Mouse (Mus musculus) thymus, adult 2 months (tissue): ENCODE results near the gene Ppp1r3e. TPM values are rescaled to one million over a fixed set of nuclear protein-coding genes. Genes with fewer than 3 reads are reported as not detected.

Experiments
- DNase-seq: peaks from one replicate; pipeline ENCODE4 v3.0.0; 2021
- H3K27ac ChIP-seq: fragments of 200-500 bp; 2 replicates; pipeline ENCODE4 v1.5.1; 2012; ENCODE audit warnings: low read length, control low read depth; ENCODE audit not compliant: control insufficient read depth, insufficient read depth
- H3K27me3 ChIP-seq: fragments of 200-500 bp; 2 replicates; pipeline ENCODE4 v1.6.1; 2012; ENCODE audit warnings: mild to moderate bottlenecking, low read length, moderate library complexity, mixed read lengths; ENCODE audit not compliant: control insufficient read depth, insufficient read depth
- H3K36me3 ChIP-seq: fragments of 200-500 bp; 2 replicates; pipeline ENCODE4 v1.6.1; 2012; ENCODE audit warnings: mild to moderate bottlenecking, low read length, moderate library complexity; ENCODE audit not compliant: control insufficient read depth, insufficient read depth
- H3K4me1 ChIP-seq: fragments of 200-500 bp; replicated peaks from 2 replicates; pipeline ENCODE4 v1.6.1; 2012; ENCODE audit warnings: low read length; ENCODE audit not compliant: control insufficient read depth, insufficient read depth
- H3K4me3 ChIP-seq: fragments of 200-500 bp; 2 replicates; pipeline ENCODE4 v1.5.1; 2012; ENCODE audit warnings: mild to moderate bottlenecking, low read length, control low read depth, moderate library complexity; ENCODE audit not compliant: control insufficient read depth, insufficient read depth
- CTCF ChIP-seq: fragments of 200-500 bp; IDR thresholded peaks from 2 replicates; pipeline ENCODE4 v1.5.1; 2012; ENCODE audit warnings: mild to moderate bottlenecking, control low read depth, low read length, moderate library complexity, borderline replicate concordance; ENCODE audit not compliant: control insufficient read depth, poor library complexity, insufficient read depth; ENCODE audit errors: extremely low read depth
- POLR2A ChIP-seq: fragments of 200-500 bp; IDR thresholded peaks from 2 replicates; pipeline ENCODE4 v1.6.1; 2012; ENCODE audit warnings: mild to moderate bottlenecking, low read length, control low read depth, moderate library complexity; ENCODE audit not compliant: control insufficient read depth, poor library complexity, insufficient read depth; ENCODE audit errors: extremely low read depth
- WGBS: fragments of 180-500 bp; shearing (Covaris S2); methylation state at CpG from one replicate; pipeline ENCODE4 v1.1.7; 2018; 5-methylcytosine and 5-hydroxymethylcytosine counted together
- polyA plus RNA-seq: library from polyadenylated mRNA; depleted of rRNA; stranded (reverse); fragments of >200 nt; gene quantifications from 2 replicates; pipeline ENCODE4 v1.2.3, GENCODE M21; 2012

The Ppp1r3e gene
- polyA plus RNA-seq, 1 experiment: 14.3 TPM

DNA sequence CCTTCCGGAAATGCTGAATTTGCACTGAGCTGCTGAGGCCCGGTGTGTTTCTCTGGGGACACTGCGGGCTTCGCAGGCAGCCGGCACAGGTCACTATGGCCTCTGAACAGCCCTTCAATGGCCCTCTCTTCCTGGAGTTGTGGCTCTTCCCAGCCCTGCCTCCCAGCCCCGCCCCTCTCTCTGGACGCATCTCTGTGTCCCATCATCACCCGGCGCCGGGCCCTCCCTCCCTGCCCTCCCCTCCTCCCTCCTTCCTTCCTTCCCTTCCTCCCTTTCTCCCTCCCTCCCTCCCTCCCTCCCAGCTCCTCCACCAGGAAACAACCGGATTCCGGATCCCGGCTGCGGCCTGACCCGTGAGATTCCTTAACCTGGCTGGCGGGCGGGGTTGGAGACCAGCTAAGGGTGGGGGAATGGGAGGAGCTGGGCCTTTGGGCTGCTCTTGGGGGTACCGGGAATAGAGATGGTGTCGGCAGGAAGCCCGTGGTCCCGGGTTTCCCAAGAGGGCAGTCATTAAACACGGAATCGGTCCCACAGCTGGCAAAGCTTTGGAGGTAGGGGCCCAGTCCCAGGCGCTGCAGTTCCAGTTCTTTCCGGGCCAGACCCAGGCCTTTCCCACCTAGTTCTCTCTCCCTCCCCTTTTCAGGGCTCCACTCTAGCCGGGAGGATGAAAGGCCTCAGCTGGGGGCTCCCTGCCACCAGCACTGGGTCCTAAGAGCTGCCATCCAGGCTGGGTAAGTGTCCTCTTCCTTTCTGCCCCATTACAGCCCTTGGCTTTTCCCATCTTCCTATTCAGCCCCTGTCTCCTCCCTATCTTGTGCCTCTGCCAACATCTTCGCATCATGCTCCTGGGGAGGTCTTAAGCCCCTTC lies 6.0 kb upstream of the Ppp1r3e start, which contains the start of the genes Bcl2l2 and Gm20521:
Gene Bcl2l2, plus strand, starts transcription at position 224 of the 868 bp plus-strand sequence.
Gene Gm20521, plus strand, starts transcription at position 288 of the 868 bp plus-strand sequence.
- no peaks in the 10 kb centered on the region for H3K27me3 ChIP-seq
- peak within 1 kb of the TSS; percentile 45 for H3K4me3 ChIP-seq
- 4% methylated on average over 27 of the region's 27 CpGs for WGBS
- H3K36me3 ChIP-seq: no peaks in the 10 kb centered on the region
- peaks cover 22% of the 10 kb centered on the region for H3K4me1 ChIP-seq
- TF ChIP-seq POLR2A: no peak
- TF ChIP-seq CTCF: no peak
- H3K27ac ChIP-seq: peak within 1 kb of the TSS; percentile 19; the same call in 1 of the 2 replicates
- peak; percentile 30 for DNase-seq

DNA sequence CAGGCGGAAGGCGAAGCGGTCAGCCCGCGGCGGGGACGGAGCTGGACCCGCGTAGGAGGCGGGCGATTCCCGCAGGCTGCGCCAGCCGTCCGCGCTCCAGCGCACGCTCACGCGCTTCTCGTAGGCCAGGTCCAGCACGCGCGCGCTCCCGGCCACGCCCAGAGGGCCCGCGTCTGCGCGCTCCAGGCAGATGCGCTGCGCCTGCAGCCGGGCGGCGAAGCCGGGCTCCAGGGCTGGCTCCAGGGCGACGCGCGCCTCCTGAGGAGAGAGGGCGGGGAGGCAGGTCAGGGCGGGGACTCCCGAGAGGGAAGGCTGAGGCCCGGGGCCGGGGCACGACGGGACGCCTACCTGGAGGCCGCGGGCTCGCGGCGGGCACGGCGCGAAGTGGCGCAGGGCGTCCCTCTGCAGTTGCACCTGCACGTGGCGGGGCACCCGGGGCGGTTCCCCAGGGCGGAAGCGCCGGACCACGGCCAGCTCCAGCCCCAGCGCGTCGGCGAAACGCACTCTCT lies 757 bp downstream of the Ppp1r3e start:
- WGBS: under 1% methylated on average over 72 of the region's 72 CpGs
- Histone ChIP-seq H3K36me3 (no peaks in the 10 kb centered on the region), H3K4me3 (peak overlapping the region; percentile 56), H3K27ac (no peak overlapping the region), H3K27me3 (no peaks in the 10 kb centered on the region; the same call in 1 of the 2 replicates), H3K4me1 (peaks cover 8% of the 10 kb centered on the region)
- TF ChIP-seq CTCF: no peak
- TF ChIP-seq POLR2A: 0 out of 2 replicates have a peak, but pooled peaks have one; percentile 12
- DNase-seq: peak; percentile 80

DNA sequence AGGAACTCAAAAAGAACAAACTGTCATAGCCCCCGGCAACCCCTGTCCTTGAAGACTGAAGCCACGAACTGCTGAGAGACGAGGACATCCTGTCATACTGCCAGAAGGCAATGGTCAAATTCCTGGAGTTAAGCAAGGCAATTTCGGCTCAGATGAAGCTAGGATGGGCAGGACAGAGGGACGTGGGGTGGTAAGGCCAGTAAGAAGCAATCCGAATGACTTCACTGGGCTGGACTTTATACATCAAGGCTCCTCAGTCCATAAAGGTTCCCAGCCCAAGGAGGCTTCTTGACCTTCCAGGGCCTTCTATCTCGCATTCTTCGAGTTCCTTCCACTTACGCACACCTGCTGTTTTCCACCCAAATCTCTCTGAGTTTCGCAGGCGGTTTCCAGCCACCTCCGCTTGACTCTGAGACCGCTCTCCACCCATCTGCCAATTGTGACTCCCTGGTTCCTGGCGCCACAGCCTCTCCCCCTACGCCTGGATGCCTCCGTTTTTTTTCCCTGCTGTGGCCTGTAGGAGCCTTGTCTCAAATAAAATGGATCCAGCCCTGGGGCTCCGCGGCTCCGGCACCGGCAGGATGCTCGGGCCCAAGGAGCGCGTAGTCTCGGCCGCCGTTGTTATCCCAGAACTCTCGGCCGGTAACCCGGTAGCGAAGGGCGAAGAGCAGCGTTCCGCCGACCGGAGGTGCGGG lies 1.4 kb downstream of the Ppp1r3e start:
- no peaks in the 10 kb centered on the region; the same call in 1 of the 2 replicates for H3K27me3 ChIP-seq
- WGBS: 8% methylated on average over 36 of the region's 36 CpGs
- peaks cover 8% of the 10 kb centered on the region for H3K4me1 ChIP-seq
- H3K27ac ChIP-seq: no peak overlapping the region
- TF ChIP-seq POLR2A (no peak), CTCF (no peak)
- no peaks in the 10 kb centered on the region for H3K36me3 ChIP-seq
- H3K4me3 ChIP-seq: peak overlapping the region; percentile 56
- no peak for DNase-seq

DNA sequence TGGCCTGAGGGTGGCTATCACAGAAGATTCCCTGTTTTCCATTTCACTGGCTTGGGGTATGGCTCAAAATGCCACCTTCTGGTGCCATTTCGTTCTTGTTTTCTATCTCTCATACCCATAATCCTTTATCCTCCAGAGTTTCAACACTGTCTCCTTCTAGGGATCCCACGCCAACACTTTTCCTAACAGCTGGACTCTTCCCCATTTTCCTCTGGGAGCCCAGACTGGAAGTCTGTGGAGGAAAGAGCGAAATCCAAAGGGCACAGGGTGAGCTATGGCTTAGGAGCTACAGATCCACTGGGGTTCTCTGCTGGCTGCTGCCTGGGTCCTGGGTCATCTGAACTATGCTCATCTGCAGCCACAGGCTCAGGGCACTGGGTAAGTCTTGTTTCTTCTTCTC lies 3.2 kb downstream of the Ppp1r3e start:
- no peak for DNase-seq
- peaks cover 8% of the 10 kb centered on the region for H3K4me1 ChIP-seq
- no peaks in the 10 kb centered on the region for H3K36me3 ChIP-seq
- no peak overlapping the region for H3K27ac ChIP-seq
- H3K4me3 ChIP-seq: no peak overlapping the region
- no peaks in the 10 kb centered on the region; the same call in 1 of the 2 replicates for H3K27me3 ChIP-seq
- 97% methylated on average over 3 of the region's 3 CpGs for WGBS
- TF ChIP-seq CTCF (no peak), POLR2A (no peak)

DNA sequence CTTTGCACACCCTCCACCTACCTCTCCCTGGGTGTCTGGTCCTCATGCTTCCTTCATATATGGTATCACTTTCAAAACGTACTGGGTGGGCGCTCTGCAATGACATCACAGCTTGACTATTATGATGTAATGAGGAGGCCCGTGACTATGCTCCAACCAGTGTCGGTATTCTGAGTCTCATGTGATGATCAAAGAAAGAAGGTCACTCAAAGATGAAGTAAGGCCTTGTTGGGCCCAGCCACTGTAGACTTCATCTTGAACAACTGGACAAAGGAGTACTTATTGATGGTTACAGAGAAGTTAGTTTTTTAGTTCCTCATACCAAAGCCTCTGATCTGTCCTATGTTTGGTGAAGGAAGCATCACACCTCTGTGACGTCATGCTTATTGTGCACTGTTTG lies 6.5 kb downstream of the Ppp1r3e start, which contains the start of gene Homez:
Gene Homez, minus strand, starts transcription at position 101 of the 400 bp plus-strand sequence.
- 94% methylated on average over 5 of the region's 5 CpGs for WGBS
- no peak for DNase-seq

DNA sequence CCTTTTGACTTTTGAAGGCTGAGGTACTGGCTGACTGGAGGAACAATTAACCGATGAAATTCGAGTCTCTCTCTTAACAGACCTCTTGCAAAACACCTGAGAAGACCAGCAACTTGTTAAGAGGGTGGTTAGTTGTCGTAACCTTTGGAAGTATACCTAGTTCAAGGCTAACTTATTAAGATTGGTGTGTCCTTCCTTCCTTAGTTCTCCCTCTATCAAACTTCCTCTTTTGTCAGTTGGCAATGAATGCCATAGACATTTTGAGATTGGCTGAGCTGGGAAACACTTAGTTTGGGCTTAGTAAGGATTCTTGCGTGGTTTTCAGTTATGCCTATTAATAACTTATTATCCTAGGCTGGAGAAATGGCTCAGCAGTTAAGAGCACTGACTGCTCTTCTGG lies 9.3 kb downstream of the Ppp1r3e start:
- Histone ChIP-seq H3K27ac (no peak overlapping the region), H3K4me3 (no peak overlapping the region), H3K4me1 (0 out of 2 replicates have a peak, but pooled peaks cover 9% of the 10 kb centered on the region), H3K27me3 (no peaks in the 10 kb centered on the region), H3K36me3 (no peaks in the 10 kb centered on the region)
- WGBS: 73% methylated on average over 4 of the region's 4 CpGs
- TF ChIP-seq POLR2A: no peak
- no peak for TF ChIP-seq CTCF
- DNase-seq: no peak

More for the DNA sequence above, 6.5 kb downstream of the Ppp1r3e start, which contains the start of gene Homez:
- Histone ChIP-seq H3K27me3 (no peaks in the 10 kb centered on the region; the same call in 1 of the 2 replicates), H3K4me3 (no peak within 1 kb of the TSS), H3K4me1 (peaks cover 5% of the 10 kb centered on the region), H3K27ac (no peak within 1 kb of the TSS), H3K36me3 (no peaks in the 10 kb centered on the region)
- TF ChIP-seq CTCF (no peak), POLR2A (no peak)
